9 mouse cellular contexts compared by ENCODE assay signal in the genomic region with DNA sequence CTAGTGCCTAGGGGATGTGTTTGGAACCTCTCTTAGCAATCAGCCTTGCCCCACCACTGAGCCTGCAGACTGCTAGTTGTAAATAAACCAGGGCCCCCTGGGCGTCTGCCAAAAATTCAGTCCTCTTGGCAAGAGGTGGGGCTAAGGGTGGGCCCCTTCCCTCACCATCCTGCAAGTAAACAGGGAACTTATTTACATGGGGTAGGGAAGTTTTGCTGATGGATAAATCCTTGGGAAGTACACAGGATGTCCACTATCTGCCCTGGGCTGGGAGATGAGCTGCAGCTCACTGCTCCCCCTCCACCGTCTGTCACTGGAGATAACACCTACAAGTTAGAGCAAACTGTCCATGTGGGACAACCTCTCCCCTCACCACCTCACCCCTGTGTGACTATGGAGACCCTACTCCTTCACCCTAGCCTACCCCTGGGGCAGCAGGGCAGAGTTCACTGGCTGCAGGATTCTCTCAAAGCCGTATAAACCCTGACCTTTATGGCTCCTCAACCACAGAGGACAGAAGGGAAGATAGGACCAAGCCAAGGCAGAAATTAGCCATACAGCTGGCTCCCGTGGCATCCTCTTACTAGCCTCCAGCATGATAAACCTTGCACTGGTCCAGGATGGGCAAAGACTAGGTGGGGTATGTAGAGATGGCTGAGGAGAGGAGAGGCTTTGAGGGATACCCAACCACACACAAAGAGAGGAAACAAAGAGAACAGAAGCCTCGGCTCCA. TPM values are rescaled to one million over a fixed set of nuclear protein-coding genes. Genes with fewer than 3 reads are reported as not detected.
DNase-seq lines count a peak whose midpoint lies in the region; ATAC-seq and TF ChIP-seq lines count a peak whose summit lies in the region.
"Had no signal": no experiment of that assay in that cellular context is flagged by ENCODE, and none has a peak within 500 bp of the region (broad histone marks: within the 10 kb centered on the region; RNA-seq: fewer than 3 reads in every experiment).

No protein-coding gene starts in this region.

- DNase-seq in ovary, postnatal 36 days (ENCODE audit: low spot score), result peak; percentile 53
- DNase-seq in ovary, postnatal 14 days (ENCODE audit: low spot score), result no peak
- DNase-seq in forebrain, embryonic 11.5 days (ENCODE audit: low spot score), result no peak
- DNase-seq in kidney, adult 2 months, result peak; percentile 91
- DNase-seq in yolk sac, embryonic 10.5 days (ENCODE audit: low spot score), result peak; percentile 32
- DNase-seq in cerebellum, adult 11-12 months, result no peak

- 64% methylated on average over 5 of the region's 5 CpGs for WGBS in forebrain, embryonic 11.5 days
- WGBS in kidney, adult 2 months, result 29% methylated on average over 5 of the region's 5 CpGs
- 27% methylated on average over 5 of the region's 5 CpGs for whole genome bisulfite sequencing in lung, embryonic 16.5 days

- ATAC-seq in forebrain, embryonic 11.5 days (replicated peaks; ENCODE audit: low FRiP score), result no peak; the same call in 1 of the 2 replicates
- peak; percentile 32 for ATAC-seq in lung, embryonic 16.5 days (ENCODE audit: low read depth)
- no peak for ATAC-seq in granulocyte monocyte progenitor cell, adult 5-6 weeks (replicated peaks; ENCODE audit: poor library complexity, severe bottlenecking)

- no peaks in the 10 kb centered on the region for H3K27me3 ChIP-seq in forebrain, embryonic 11.5 days (ENCODE audit: control insufficient read depth, insufficient read depth, low read length)
- no peaks in the 10 kb centered on the region for H3K27me3 ChIP-seq in kidney, adult 2 months (replicated peaks; ENCODE audit: control insufficient read depth, insufficient read depth, low read length)
- H3K27me3 ChIP-seq in lung, embryonic 16.5 days (ENCODE audit: control insufficient read depth, insufficient read depth, low read depth, low read length), result no peaks in the 10 kb centered on the region

- TF ChIP-seq CTCF in kidney, adult 2 months (conservative IDR thresholded peaks at IDR 0.05; ENCODE audit: insufficient read depth, insufficient read length, low read depth, low read length), result no peak

- TF ChIP-seq POLR2A in kidney, adult 2 months (IDR thresholded peaks at IDR 0.05; ENCODE audit: low read depth, low read length), result no peak

- no peak overlapping the region for H3K9ac ChIP-seq in forebrain, embryonic 11.5 days (ENCODE audit: low read length)
- no peak overlapping the region for H3K9ac ChIP-seq in lung, embryonic 16.5 days (ENCODE audit: low read length)

- peak overlapping the region; percentile 26; the same call in 1 of the 2 replicates for H3K27ac ChIP-seq in forebrain, embryonic 11.5 days (ENCODE audit: low read depth, low read length)
- H3K27ac ChIP-seq in kidney, adult 2 months (ENCODE audit: insufficient read depth, low read depth, low read length), result no peak overlapping the region; the same call in 1 of the 2 replicates
- peak overlapping the region; percentile 74 for H3K27ac ChIP-seq in lung, embryonic 16.5 days (ENCODE audit: low read length)
- H3K27ac ChIP-seq: macrophage had no signal

- H3K9me3 ChIP-seq in forebrain, embryonic 11.5 days (ENCODE audit: control insufficient read depth, low read length), result no peaks in the 10 kb centered on the region
- no peaks in the 10 kb centered on the region for H3K9me3 ChIP-seq in lung, embryonic 16.5 days (ENCODE audit: control insufficient read depth, low read length)

- peaks cover 6% of the 10 kb centered on the region for H3K4me1 ChIP-seq in forebrain, embryonic 11.5 days (replicated peaks; ENCODE audit: control insufficient read depth, insufficient read depth, low read length)
- peaks cover 29% of the 10 kb centered on the region for H3K4me1 ChIP-seq in kidney, adult 2 months (ENCODE audit: control insufficient read depth, insufficient read depth, low read length)
- H3K4me1 ChIP-seq in lung, embryonic 16.5 days (replicated peaks; ENCODE audit: control insufficient read depth, insufficient read depth, low read length), result peaks cover 59% of the 10 kb centered on the region

- H3K4me3 ChIP-seq in forebrain, embryonic 11.5 days (ENCODE audit: low read depth, low read length), result no peak overlapping the region
- no peak overlapping the region for H3K4me3 ChIP-seq in kidney, adult 2 months (ENCODE audit: insufficient read depth, low read depth, low read length)
- H3K4me3 ChIP-seq in lung, embryonic 16.5 days (ENCODE audit: low read length), result no peak overlapping the region

- no peaks in the 10 kb centered on the region; the same call in 1 of the 2 replicates for H3K36me3 ChIP-seq in forebrain, embryonic 11.5 days (ENCODE audit: control insufficient read depth, insufficient read depth, low read length)
- H3K36me3 ChIP-seq in kidney, adult 2 months (ENCODE audit: control insufficient read depth, insufficient read depth, low read length), result no peaks in the 10 kb centered on the region
- H3K36me3 ChIP-seq in lung, embryonic 16.5 days (ENCODE audit: control insufficient read depth, insufficient read depth, low read length), result no peaks in the 10 kb centered on the region

- no peak overlapping the region for H3K4me2 ChIP-seq in forebrain, embryonic 11.5 days (ENCODE audit: low read depth, low read length, severe bottlenecking)
- H3K4me2 ChIP-seq in lung, embryonic 16.5 days (ENCODE audit: low read depth, low read length), result no peak overlapping the region

RNA-seq across cellular contexts. Expression of a gene that starts 16.8 kb away (rescaled TPM):
- 13.3 and 16.1 TPM in 2 replicates for polyA plus RNA-seq in forebrain, embryonic 11.5 days (2014; fragmentation: Nextera tagmentation; extraction: Ambion mirVana)
- 6.0 and 6.3 TPM in 2 replicates for polyA plus RNA-seq in kidney, adult 2 months (2012; rRNA removed)
- 11.0 and 16.3 TPM in 2 replicates for polyA plus RNA-seq in lung, embryonic 16.5 days (2015; fragmentation: Nextera tagmentation; extraction: Ambion mirVana)
- 1.5 and 6.2 TPM in 2 replicates for total RNA-seq in granulocyte monocyte progenitor cell, adult 5-6 weeks (2014; fragmentation: Nextera tagmentation)
- total RNA-seq in granulocyte monocyte progenitor cell, adult 5-6 weeks (2017), result 3.7 and 4.2 TPM in 2 replicates

RNA-seq across cellular contexts. Expression of a gene that starts 43.0 kb away (rescaled TPM):
- polyA plus RNA-seq in forebrain, embryonic 11.5 days (2014; fragmentation: Nextera tagmentation; extraction: Ambion mirVana), result 13.6 and 15.7 TPM in 2 replicates
- 13.0 and 13.9 TPM in 2 replicates for polyA plus RNA-seq in kidney, adult 2 months (2012; rRNA removed)
- polyA plus RNA-seq in lung, embryonic 16.5 days (2015; fragmentation: Nextera tagmentation; extraction: Ambion mirVana), result 15.5 and 16.6 TPM in 2 replicates
- total RNA-seq in granulocyte monocyte progenitor cell, adult 5-6 weeks (2014; fragmentation: Nextera tagmentation), result 16.4 and 19.2 TPM in 2 replicates
- total RNA-seq in granulocyte monocyte progenitor cell, adult 5-6 weeks (2017), result 18.1 and 43.1 TPM in 2 replicates

RNA-seq across cellular contexts. Expression of a gene that starts 58.4 kb away (rescaled TPM):
- 57.7 and 63.4 TPM in 2 replicates for polyA plus RNA-seq in forebrain, embryonic 11.5 days (2014; fragmentation: Nextera tagmentation; extraction: Ambion mirVana)
- 56.1 and 73.7 TPM in 2 replicates for polyA plus RNA-seq in kidney, adult 2 months (2012; rRNA removed)
- polyA plus RNA-seq in lung, embryonic 16.5 days (2015; fragmentation: Nextera tagmentation; extraction: Ambion mirVana), result 23.4 TPM in 2 replicates
- total RNA-seq in granulocyte monocyte progenitor cell, adult 5-6 weeks (2014; fragmentation: Nextera tagmentation), result 37.2 and 40.4 TPM in 2 replicates
- 19.3 and 21.7 TPM in 2 replicates for total RNA-seq in granulocyte monocyte progenitor cell, adult 5-6 weeks (2017)

Comparison
In these comparisons a context has a peak if more than half of its experiments do, and no peak if none do; other contexts are left out.
1. DNase-seq: peak in ovary, postnatal 36 days (single experiment), kidney, adult 2 months (single experiment) and yolk sac, embryonic 10.5 days (single experiment); none in ovary, postnatal 14 days (single experiment), forebrain, embryonic 11.5 days (single experiment) and cerebellum, adult 11-12 months (single experiment).